Mouse (Mus musculus) myocyte (in vitro differentiated cells): ENCODE measurements around the gene Rapgef5.

Experiments used
- E2F4 ChIP-seq: IDR thresholded peaks from one replicate; pipeline ENCODE4 v1.6.1; 2011; ENCODE audit warnings: mild to moderate bottlenecking, control low read depth, moderate library complexity; ENCODE audit not compliant: insufficient read depth
- MAX ChIP-seq: IDR thresholded peaks from one replicate; pipeline ENCODE4 v1.6.1; 2011; ENCODE audit warnings: low read depth, mild to moderate bottlenecking, control low read depth
- MYOD1 ChIP-seq, 3 experiments: IDR thresholded peaks; one replicate each; pipeline ENCODE4 v1.6.1; 2011; ENCODE audit warnings: control low read depth in 2 of 3, low read depth in 2 of 3, mild to moderate bottlenecking in 2 of 3, moderate library complexity in 1 of 3; ENCODE audit not compliant: insufficient read length in 2 of 3, control insufficient read depth in 1 of 3
- MYOG ChIP-seq, 3 experiments: IDR thresholded peaks; one replicate each; pipeline ENCODE4 v1.6.1; 2011; ENCODE audit warnings: control low read depth in 2 of 3, low read depth in 2 of 3, mild to moderate bottlenecking in 2 of 3; ENCODE audit not compliant: insufficient read length in 2 of 3, control insufficient read depth in 1 of 3, insufficient read depth in 1 of 3
- POLR2A ChIP-seq: IDR thresholded peaks from one replicate; pipeline ENCODE4 v1.6.1; 2011; ENCODE audit warnings: low read depth, mild to moderate bottlenecking, control low read depth, moderate library complexity; ENCODE audit not compliant: insufficient read length
- TCF12 ChIP-seq: IDR thresholded peaks from one replicate; pipeline ENCODE4 v1.6.1; 2011; ENCODE audit warnings: mild to moderate bottlenecking, control low read depth; ENCODE audit not compliant: poor library complexity, insufficient read depth, severe bottlenecking
- TCF3 ChIP-seq: IDR thresholded peaks from one replicate; pipeline ENCODE4 v1.6.1; 2011; ENCODE audit warnings: low read depth, control low read depth; ENCODE audit not compliant: insufficient read length
- USF1 ChIP-seq: IDR thresholded peaks from one replicate; pipeline ENCODE4 v1.6.1; 2011; ENCODE audit warnings: low read depth, mild to moderate bottlenecking, control low read depth, moderate library complexity

DNA sequence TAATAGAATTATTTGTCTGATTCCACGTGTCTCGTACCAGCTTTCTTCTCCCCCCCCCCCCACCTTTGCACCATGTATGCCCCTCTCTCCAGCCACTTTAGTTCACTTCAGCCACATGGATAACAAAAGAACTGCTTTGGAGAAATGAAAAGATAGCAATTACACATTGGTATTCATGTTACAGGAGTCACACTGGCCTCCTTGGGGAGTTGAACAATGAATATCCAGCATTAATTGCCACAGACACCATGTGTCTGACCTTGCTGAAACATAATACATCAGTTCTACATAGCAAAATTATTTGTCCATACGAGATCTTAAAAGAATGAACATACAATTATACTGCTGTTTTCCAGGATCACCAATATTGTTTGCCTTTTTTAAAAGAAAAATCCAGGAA lies 170.5 kb downstream of the Rapgef5 start:
- TF ChIP-seq TCF3 (no peak), USF1 (no peak), TCF12 (no peak), POLR2A (no peak), E2F4 (no peak), MYOG (IDR thresholded peaks at IDR 0.05; ENCODE audit: control insufficient read depth in 1 of 3, insufficient read depth in 1 of 3, insufficient read length in 2 of 3, low read depth in 2 of 3) (no peak), MAX (no peak), MYOD1 (IDR thresholded peaks at IDR 0.05; ENCODE audit: control insufficient read depth in 1 of 3, insufficient read length in 2 of 3, low read depth in 2 of 3) (no peak)
